Mouse (Mus musculus): ENCODE data around the gene Chrna3.

The Chrna3 gene

DNA sequence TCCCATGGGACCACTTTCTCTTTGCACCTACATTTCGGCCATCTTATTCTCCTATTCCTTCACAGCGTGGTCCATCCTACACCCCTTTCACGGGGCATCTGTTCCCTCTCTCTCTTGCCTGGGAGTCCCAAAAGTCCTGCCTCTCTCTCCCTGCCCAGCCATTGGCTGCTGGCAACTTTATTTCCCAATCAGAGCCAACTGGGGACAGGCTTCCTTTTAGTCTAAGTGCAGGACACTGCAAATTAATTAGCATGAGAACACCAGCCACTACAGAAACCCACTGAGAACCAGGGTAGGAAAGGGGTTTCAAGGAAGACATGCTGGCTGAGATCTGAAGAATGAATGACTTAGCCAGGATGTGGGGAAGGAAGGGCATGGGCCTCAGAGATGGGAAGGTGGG, 32.0 kb downstream of the Chrna3 start:
- no peak for DNase-seq

DNA sequence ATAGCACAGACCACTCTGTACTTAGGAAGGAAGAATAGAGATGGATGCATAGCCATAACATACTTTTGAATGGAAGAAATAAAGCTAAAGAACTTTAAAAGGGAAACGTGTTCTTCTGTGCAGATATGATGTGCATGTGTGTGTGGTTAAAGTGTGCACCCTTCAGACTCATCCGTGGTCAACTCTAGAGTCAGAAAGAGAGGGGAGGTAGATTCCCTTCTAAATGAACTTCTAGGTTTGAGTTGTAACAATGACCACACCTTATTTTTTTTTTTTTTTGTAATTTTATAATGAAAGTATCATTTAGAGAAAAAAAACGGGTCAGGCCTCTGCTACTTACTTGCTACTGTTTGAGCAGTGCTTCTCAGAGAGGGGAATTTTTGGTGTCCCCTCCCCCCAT, 36.0 kb downstream of the Chrna3 start:
- no peak for DNase-seq

DNA sequence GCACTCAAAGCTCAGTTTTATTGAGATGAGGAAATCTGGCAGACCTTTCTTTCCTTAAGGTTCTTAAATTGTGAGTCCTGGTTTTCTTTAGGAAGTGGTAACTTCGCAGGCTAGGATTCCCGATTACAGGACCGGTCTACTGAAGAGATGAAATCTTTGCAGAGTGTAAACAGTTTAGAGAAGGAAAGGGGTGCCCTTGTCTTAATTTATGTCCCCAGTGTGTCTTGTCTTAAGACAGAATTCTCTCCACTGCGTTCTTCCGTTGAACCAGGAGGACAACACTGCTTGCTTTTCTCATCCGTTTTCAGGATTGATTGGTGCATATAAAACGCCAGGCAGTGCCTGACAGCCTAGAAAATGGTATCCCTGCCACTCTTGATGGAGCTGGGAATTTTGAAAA, 44.0 kb downstream of the Chrna3 start:
- no peak for DNase-seq

DNA sequence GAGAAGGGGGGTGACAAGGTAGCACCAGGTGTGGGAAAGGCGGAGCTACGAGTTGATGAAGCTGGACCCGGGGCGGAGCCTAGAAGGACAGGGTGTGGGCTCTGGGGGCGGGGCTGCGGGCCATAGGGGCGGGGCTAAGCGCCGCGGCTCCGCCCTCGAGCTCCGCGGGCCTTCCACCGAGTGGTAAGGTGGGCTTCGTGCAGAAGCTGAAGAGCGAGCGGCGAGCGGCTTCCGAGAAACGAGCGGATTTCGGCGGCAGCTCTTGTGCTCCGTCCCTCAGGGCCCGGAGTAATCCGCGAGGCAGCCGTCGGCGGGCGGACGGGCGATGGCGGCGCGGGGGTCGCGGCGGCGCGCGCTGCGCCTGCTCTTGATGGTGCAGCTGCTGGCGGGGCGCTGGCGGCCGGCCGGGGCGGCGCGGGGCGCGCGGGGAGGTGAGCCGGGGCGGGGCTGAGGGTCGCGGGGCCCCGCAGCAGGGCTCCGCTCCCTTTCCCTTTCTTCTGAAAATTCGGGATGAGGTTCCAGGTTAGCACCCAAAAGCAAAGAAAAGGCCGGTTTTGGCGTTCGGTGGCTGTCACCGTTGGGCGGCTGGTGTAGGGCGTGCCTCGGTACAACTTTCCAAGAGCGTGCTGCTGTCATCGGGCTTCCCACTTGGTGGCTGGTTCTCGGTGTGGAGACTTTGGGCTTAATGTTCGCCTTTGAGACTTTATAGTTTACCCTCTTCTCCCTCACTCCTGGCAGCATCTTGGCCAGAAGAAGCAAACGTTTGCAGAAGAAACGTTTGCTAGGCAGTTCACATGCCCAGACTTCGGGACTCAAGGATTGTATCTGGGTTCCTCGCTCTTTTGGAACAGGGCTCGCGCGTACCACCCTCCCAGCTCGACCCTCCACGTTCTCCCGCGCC, 44.8 kb downstream of the Chrna3 start:
- peak; percentile 4 to 6 for DNase-seq

DNA sequence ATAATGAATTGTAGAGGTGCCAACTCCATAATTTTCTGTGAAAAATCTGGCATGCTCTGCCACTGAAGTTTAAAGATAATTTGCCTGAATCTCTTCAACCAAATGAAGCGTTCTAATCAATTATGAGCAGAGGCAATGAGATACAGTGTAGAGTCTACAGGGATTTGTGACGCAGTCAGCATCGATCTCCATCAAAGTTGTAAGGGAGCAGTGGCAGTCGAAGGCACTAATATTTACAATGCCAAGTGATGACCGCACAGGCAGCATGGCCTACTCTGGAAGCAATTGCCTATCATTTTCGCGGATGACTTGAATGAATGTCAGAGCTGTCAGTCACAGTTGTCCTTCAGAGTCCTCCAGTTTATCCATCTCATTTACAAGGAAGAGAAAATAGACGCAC, 45.7 kb downstream of the Chrna3 start, which contains the start of gene Chrna5:
Gene Chrna5, plus strand, starts transcription at position 207 of the 400 bp plus-strand sequence.
- no peak for DNase-seq

DNA sequence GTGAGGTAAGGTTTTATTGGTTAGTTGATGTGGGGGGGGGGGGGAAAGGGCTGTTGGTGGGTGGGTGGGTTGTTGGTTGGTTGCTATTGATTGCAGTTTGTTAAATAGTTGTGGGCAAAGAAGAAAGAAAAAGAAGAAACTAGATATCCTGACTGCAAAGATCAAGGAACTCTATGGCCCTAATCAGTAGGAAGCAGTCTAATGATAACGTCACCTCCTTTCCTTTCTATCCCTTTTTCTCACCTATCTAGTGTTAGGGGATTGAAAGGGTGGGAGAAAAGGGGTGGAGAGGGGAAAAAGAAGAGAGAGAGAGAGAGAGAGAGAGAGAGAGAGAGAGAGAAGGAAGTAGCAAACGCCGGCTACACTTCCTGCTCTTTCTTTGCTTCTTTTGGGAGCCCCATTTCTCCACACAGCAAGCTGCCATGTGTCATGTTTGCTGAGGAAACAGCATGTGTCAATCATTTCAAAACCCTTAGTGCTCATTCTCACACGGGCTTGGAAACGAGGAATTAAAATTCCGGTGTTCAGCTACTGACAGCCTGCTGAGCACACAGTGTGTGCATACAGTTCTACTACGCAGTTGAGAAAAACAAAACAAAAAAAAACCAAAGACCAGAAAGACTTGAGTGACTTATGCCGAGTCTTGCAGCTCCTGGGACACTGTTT, 56.3 kb downstream of the Chrna3 start:
- DNase-seq: no peak

DNA sequence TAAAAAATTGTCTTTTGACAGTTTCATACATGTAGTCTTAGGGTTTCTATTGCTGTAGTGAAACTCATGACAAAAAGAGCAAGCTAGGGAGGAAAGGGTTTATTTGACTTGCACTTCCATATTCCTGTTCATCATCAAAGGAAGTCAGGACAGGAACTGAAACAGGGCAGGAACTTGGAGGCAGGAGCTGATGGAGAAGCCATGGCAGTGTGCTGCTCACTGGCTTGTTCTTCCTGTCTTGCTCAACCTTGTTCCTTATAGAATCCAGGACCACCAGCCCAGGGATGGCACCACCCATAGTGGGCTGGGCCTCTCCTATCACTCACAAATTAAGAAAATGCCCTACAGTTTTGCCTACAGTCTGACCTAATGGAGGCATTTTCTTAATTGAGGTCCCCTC, 62.7 kb downstream of the Chrna3 start:
- no peak for DNase-seq

DNA sequence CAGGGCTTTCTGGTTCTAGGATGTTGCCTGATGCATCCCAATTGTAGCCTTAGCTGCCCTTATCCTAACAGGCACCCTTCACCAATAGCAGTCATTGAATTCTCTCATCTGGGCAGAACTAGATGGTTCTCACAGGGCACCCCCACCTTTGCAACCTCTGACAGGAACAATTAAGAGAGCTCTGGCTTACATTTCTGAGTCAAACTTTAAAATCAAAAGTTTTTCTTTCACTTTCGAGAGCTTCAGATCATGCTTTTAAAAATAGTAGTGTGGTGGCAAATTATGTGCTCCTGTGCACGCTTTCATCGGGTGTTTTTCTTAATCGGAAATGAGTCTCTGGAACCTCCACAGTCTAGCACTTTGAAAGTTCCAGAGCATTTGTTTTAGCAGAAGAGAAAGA, 65.3 kb downstream of the Chrna3 start:
- DNase-seq: no peak

Measured in cerebellum, adult 18-20 months (tissue).